Mouse (Mus musculus): ENCODE data around the gene Zc3h18. TPM values are rescaled to one million over a fixed set of nuclear protein-coding genes. Genes with fewer than 3 reads are reported as not detected.

Zc3h18 gene
- 10 to 100 TPM; 35.7 to 39.1 TPM for total RNA-seq (2021)

GRCm38 (mm10) chr8:122376365-122377231 lies at the start of gene Zc3h18:
Gene Zc3h18, plus strand, starts transcription at chr8:122376609.
- intact Hi-C loops (cut with DNase I), result loop anchor here (2.0 kb wide), 1 partner anchor 100 kb away; the partner anchor contains the start of genes Ctu2 and Rnf166
- DNase-seq (ENCODE audit: low spot score in 2 of 2), result peak; percentile 99 to 100

GRCm38 (mm10) chr8:122329072-122329471 lies 47.3 kb upstream of the Zc3h18 start:
- intact Hi-C loops (cut with DNase I), result no loop called here

GRCm38 (mm10) chr8:122329553-122330239 lies 46.7 kb upstream of the Zc3h18 start:
- no peak for DNase-seq (ENCODE audit: low spot score in 2 of 2)

More at GRCm38 (mm10) chr8:122329072-122329471, 47.3 kb upstream of the Zc3h18 start:
- DNase-seq (ENCODE audit: low spot score in 2 of 2), result no peak

GRCm38 (mm10) chr8:122330446-122331133 lies 45.8 kb upstream of the Zc3h18 start:
- intact Hi-C loops (cut with DNase I), result no loop called here
- DNase-seq (ENCODE audit: low spot score in 2 of 2), result no peak

More at GRCm38 (mm10) chr8:122329553-122330239, 46.7 kb upstream of the Zc3h18 start:
- intact Hi-C loops (cut with DNase I), result no loop called here

- peak in 1 of 2 experiments; percentile 38 for DNase-seq (ENCODE audit: low spot score in 2 of 2)
These were observed 45.3 kb upstream of the Zc3h18 start for GRCm38 (mm10) chr8:122331134-122331523.

GRCm38 (mm10) chr8:122332753-122333506 lies 43.5 kb upstream of the Zc3h18 start:
- DNase-seq (ENCODE audit: low spot score in 2 of 2), result peak; percentile 79 to 80
- intact Hi-C loops (cut with DNase I), result loop anchor here (2.0 kb wide), 1 partner anchor 60 kb away; no protein-coding TSS in a partner anchor

More at GRCm38 (mm10) chr8:122331134-122331523, 45.3 kb upstream of the Zc3h18 start:
- intact Hi-C loops (cut with DNase I), result no loop called here

GRCm38 (mm10) chr8:122333531-122333930 lies 42.9 kb upstream of the Zc3h18 start:
- intact Hi-C loops (cut with DNase I), result loop anchor here (2.0 kb wide), 1 partner anchor 61 kb away; no protein-coding TSS in a partner anchor
- DNase-seq (ENCODE audit: low spot score in 2 of 2), result no peak

GRCm38 (mm10) chr8:122334791-122335490 lies 41.5 kb upstream of the Zc3h18 start:
- intact Hi-C loops (cut with DNase I), result loop anchor here (5.0 kb wide), 1 partner anchor 358 kb away; no protein-coding TSS in a partner anchor
- DNase-seq (ENCODE audit: low spot score in 2 of 2), result no peak

GRCm38 (mm10) chr8:122335638-122336250 lies 40.7 kb upstream of the Zc3h18 start:
- intact Hi-C loops (cut with DNase I), result loop anchor here (5.0 kb wide), 1 partner anchor 358 kb away; no protein-coding TSS in a partner anchor
- peak in 1 of 2 experiments; percentile 32 for DNase-seq (ENCODE audit: low spot score in 2 of 2)

- DNase-seq (ENCODE audit: low spot score in 2 of 2), result peak; percentile 48 to 58
- intact Hi-C loops (cut with DNase I), result loop anchor here (5.0 kb wide), 1 partner anchor 359 kb away; no protein-coding TSS in a partner anchor
These were observed 40.0 kb upstream of the Zc3h18 start for GRCm38 (mm10) chr8:122336251-122336910.

- DNase-seq (ENCODE audit: low spot score in 2 of 2), result no peak
- intact Hi-C loops (cut with DNase I), result loop anchor here (5.0 kb wide), 1 partner anchor 362 kb away; no protein-coding TSS in a partner anchor
These were observed 37.6 kb upstream of the Zc3h18 start for GRCm38 (mm10) chr8:122338852-122339251.

GRCm38 (mm10) chr8:122340761-122341160 lies 35.6 kb upstream of the Zc3h18 start:
- no peak for DNase-seq (ENCODE audit: low spot score in 2 of 2)
- intact Hi-C loops (cut with DNase I), result no loop called here

GRCm38 (mm10) chr8:122341790-122342189 lies 34.6 kb upstream of the Zc3h18 start:
- intact Hi-C loops (cut with DNase I), result loop anchor here (2.0 kb wide), 1 partner anchor 27 kb away; no protein-coding TSS in a partner anchor
- no peak for DNase-seq (ENCODE audit: low spot score in 2 of 2)

GRCm38 (mm10) chr8:122342362-122342761 lies 34.0 kb upstream of the Zc3h18 start:
- intact Hi-C loops (cut with DNase I), result loop anchor here (2.0 kb wide), 1 partner anchor 26 kb away; no protein-coding TSS in a partner anchor
- peak in 1 of 2 experiments; percentile 58 for DNase-seq (ENCODE audit: low spot score in 2 of 2)

- intact Hi-C loops (cut with DNase I), result loop anchor here (2.0 kb wide), 1 partner anchor 26 kb away; no protein-coding TSS in a partner anchor
- DNase-seq (ENCODE audit: low spot score in 2 of 2), result peak; percentile 48 to 75
These were observed 33.6 kb upstream of the Zc3h18 start for GRCm38 (mm10) chr8:122342806-122343209.

- intact Hi-C loops (cut with DNase I), result loop anchor here (2.0 kb wide), 1 partner anchor 25 kb away; no protein-coding TSS in a partner anchor
- no peak for DNase-seq (ENCODE audit: low spot score in 2 of 2)
These were observed 33.1 kb upstream of the Zc3h18 start for GRCm38 (mm10) chr8:122343341-122343740.

- DNase-seq (ENCODE audit: low spot score in 2 of 2), result peak in 1 of 2 experiments; percentile 43
- intact Hi-C loops (cut with DNase I), result loop anchor here (2.0 kb wide), 1 partner anchor 25 kb away; no protein-coding TSS in a partner anchor
These were observed 32.7 kb upstream of the Zc3h18 start for GRCm38 (mm10) chr8:122343758-122344157.
